7 mouse cellular contexts compared by ENCODE assay signal in the genomic region with DNA sequence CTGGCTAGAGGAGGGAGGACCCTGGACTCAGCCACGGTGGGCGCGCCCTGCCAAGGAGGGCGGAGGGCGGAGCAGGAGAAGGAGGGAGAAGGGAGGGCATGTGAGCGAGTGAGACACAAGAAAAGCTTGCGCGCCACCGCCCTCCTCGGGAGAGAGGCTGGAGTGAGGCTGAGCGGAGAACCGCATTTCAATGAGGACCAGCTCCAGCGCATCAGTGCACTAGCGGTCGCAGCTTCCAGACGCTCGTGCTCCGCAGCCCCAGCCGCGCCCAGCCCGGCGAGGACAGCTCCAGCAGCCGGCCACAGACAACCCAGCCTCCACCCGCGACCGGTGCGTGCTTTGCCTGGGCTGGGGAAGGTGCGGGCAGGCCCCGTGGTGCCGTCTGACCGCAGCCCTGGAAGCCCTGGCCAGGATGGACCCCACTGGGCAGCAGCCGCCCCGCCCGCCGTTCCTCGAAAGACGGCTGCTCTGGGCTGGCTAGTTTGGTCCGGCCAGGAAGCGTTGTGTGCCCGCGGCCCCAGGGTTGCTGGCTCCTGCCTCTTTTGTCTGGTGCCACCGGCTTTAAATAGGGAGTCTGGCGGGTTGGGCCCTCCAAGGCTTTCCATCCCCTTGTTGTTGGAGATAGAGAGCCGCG. TPM values are rescaled to one million over a fixed set of nuclear protein-coding genes. Genes with fewer than 3 reads are reported as not detected.
DNase-seq lines count a peak whose midpoint lies in the region; ATAC-seq lines count a peak whose summit lies in the region.

No protein-coding gene starts in this region.

- no peaks in the 10 kb centered on the region for H3K9me3 ChIP-seq in heart, embryonic 10.5 days
- no peaks in the 10 kb centered on the region for H3K9me3 ChIP-seq in kidney, embryonic 15.5 days (replicated peaks)
- H3K9me3 ChIP-seq in limb, embryonic 15.5 days: no peaks in the 10 kb centered on the region
- no peaks in the 10 kb centered on the region for H3K9me3 ChIP-seq in neural tube, embryonic 11.5 days (ENCODE audit: control insufficient read depth, low read length)

- H3K9ac ChIP-seq in kidney, embryonic 15.5 days: peak overlapping the region; percentile 66
- peak overlapping the region; percentile 71 for H3K9ac ChIP-seq in limb, embryonic 15.5 days
- peak overlapping the region; percentile 93 for H3K9ac ChIP-seq in neural tube, embryonic 11.5 days (ENCODE audit: low read length)

- peaks cover 36% of the 10 kb centered on the region for H3K27me3 ChIP-seq in heart, embryonic 10.5 days (ENCODE audit: insufficient read depth, poor library complexity, severe bottlenecking)
- peaks cover 22% of the 10 kb centered on the region for H3K27me3 ChIP-seq in kidney, embryonic 15.5 days
- 0 out of 2 replicates have a peak, but pooled peaks cover 3% of the 10 kb centered on the region for H3K27me3 ChIP-seq in limb, embryonic 15.5 days
- no peaks in the 10 kb centered on the region for H3K27me3 ChIP-seq in neural tube, embryonic 11.5 days (ENCODE audit: control insufficient read depth, insufficient read depth, low read length)

- under 1% methylated on average over 45 of the region's 45 CpGs for WGBS in heart, embryonic 10.5 days
- under 1% methylated on average over 44 of the region's 45 CpGs for WGBS in kidney, embryonic 15.5 days
- WGBS in limb, embryonic 15.5 days: under 1% methylated on average over 43 of the region's 45 CpGs
- under 1% methylated on average over 45 of the region's 45 CpGs for WGBS in neural tube, embryonic 11.5 days

- H3K4me2 ChIP-seq in kidney, embryonic 15.5 days: peak overlapping the region; percentile 95
- H3K4me2 ChIP-seq in limb, embryonic 15.5 days: peak overlapping the region; percentile 87
- H3K4me2 ChIP-seq in neural tube, embryonic 11.5 days (ENCODE audit: low read depth): peak overlapping the region; percentile 81

- no peaks in the 10 kb centered on the region for H3K4me1 ChIP-seq in brown adipose tissue, adult 24 weeks (ENCODE audit: control insufficient read depth, insufficient read depth, insufficient read length, low read length)
- H3K4me1 ChIP-seq in heart, embryonic 10.5 days: peaks cover 15% of the 10 kb centered on the region
- H3K4me1 ChIP-seq in kidney, embryonic 15.5 days: peaks cover 15% of the 10 kb centered on the region
- peaks cover 18% of the 10 kb centered on the region for H3K4me1 ChIP-seq in limb, embryonic 15.5 days
- peaks cover 11% of the 10 kb centered on the region for H3K4me1 ChIP-seq in neural tube, embryonic 11.5 days (ENCODE audit: control insufficient read depth, insufficient read depth, low read length)

- ATAC-seq in erythroid progenitor cell, adult 5-6 weeks (replicated peaks; ENCODE audit: low FRiP score, poor library complexity, severe bottlenecking): 0 out of 2 replicates have a peak, but pooled peaks have one; percentile 25
- ATAC-seq in kidney, embryonic 15.5 days (replicated peaks; ENCODE audit: low FRiP score): peak; percentile 96
- ATAC-seq in limb, embryonic 15.5 days (ENCODE audit: insufficient number of reproducible peaks, low FRiP score, low TSS enrichment, low read depth): peak; percentile 89
- ATAC-seq in neural tube, embryonic 11.5 days (ENCODE audit: insufficient read depth, low FRiP score, low TSS enrichment): peak; percentile 94

- H3K27ac ChIP-seq in brown adipose tissue, adult 24 weeks (replicated peaks; ENCODE audit: low read depth, low read length): 0 out of 2 replicates have a peak overlapping the region, but pooled peaks have one; percentile 10
- peak overlapping the region; percentile 75 for H3K27ac ChIP-seq in heart, embryonic 10.5 days
- H3K27ac ChIP-seq in kidney, embryonic 15.5 days: peak overlapping the region; percentile 52
- peak overlapping the region; percentile 85 for H3K27ac ChIP-seq in limb, embryonic 15.5 days
- H3K27ac ChIP-seq in neural tube, embryonic 11.5 days (ENCODE audit: low read depth, low read length): peak overlapping the region; percentile 94

- peak; percentile 83 for DNase-seq in heart, embryonic 10.5 days (ENCODE audit: low spot score)
- peak; percentile 92 for DNase-seq in neural tube, embryonic 11.5 days (ENCODE audit: low spot score)
- peak; percentile 31 for DNase-seq in urinary bladder, adult 2 months (ENCODE audit: low spot score)

- peak overlapping the region; percentile 42 for H3K4me3 ChIP-seq in brown adipose tissue, adult 24 weeks (ENCODE audit: insufficient read depth, low read depth, low read length)
- peak overlapping the region; percentile 74 for H3K4me3 ChIP-seq in heart, embryonic 10.5 days
- peak overlapping the region; percentile 68 for H3K4me3 ChIP-seq in kidney, embryonic 15.5 days (replicated peaks)
- H3K4me3 ChIP-seq in limb, embryonic 15.5 days: peak overlapping the region; percentile 68
- peak overlapping the region; percentile 72 for H3K4me3 ChIP-seq in neural tube, embryonic 11.5 days (ENCODE audit: low read depth, low read length)

- H3K36me3 ChIP-seq in heart, embryonic 10.5 days: no peaks in the 10 kb centered on the region
- H3K36me3 ChIP-seq in kidney, embryonic 15.5 days: no peaks in the 10 kb centered on the region
- 0 out of 2 replicates have a peak, but pooled peaks cover 5% of the 10 kb centered on the region for H3K36me3 ChIP-seq in limb, embryonic 15.5 days
- H3K36me3 ChIP-seq in neural tube, embryonic 11.5 days (ENCODE audit: control insufficient read depth, insufficient read depth, low read length): no peaks in the 10 kb centered on the region

RNA-seq across cellular contexts. Expression of a gene that starts 0.4 kb away (rescaled TPM):
- 1.5 and 2.6 TPM in 2 replicates for polyA plus RNA-seq in brown adipose tissue, adult 24 weeks (2012; ENCODE audit: insufficient read depth, insufficient read length, missing spikeins)
- total RNA-seq in erythroid progenitor cell, adult 5-6 weeks (2015; ENCODE audit: low replicate concordance): not detected in 2 replicates
- total RNA-seq in erythroid progenitor cell, adult 5-6 weeks (2017; ENCODE audit: low replicate concordance): not detected in 2 replicates
- 4.8 and 7.9 TPM in 2 replicates for polyA plus RNA-seq in heart, embryonic 10.5 days (2016; fragmentation: Nextera tagmentation; extraction: Ambion mirVana)
- 24.6 and 31.3 TPM in 2 replicates for polyA plus RNA-seq in kidney, embryonic 15.5 days (2015; fragmentation: Nextera tagmentation; extraction: Ambion mirVana)
- polyA plus RNA-seq in limb, embryonic 15.5 days (2015; fragmentation: Nextera tagmentation; extraction: Ambion mirVana): 70.1 and 88.5 TPM in 2 replicates
- 89.0 and 99.0 TPM in 2 replicates for polyA plus RNA-seq in neural tube, embryonic 11.5 days (2014; fragmentation: Nextera tagmentation; extraction: Ambion mirVana)
- polyA plus RNA-seq in urinary bladder, adult 2 months (2012; rRNA removed): 2.6 and 3.8 TPM in 2 replicates

Comparison
In these comparisons a context has a peak if more than half of its experiments do, and no peak if none do; other contexts are left out.
1. Peak in every context shown above with its lines: DNase-seq, ATAC-seq, H3K4me3 ChIP-seq and H3K27ac ChIP-seq.
2. H3K27ac ChIP-seq: peak in every context shown above with its lines; median percentile 94 in neural tube, embryonic 11.5 days; 85 in limb, embryonic 15.5 days; 75 in heart, embryonic 10.5 days; 52 in kidney, embryonic 15.5 days; 10 in brown adipose tissue, adult 24 weeks.
3. ATAC-seq: peak in every context shown above with its lines; median percentile 96 in kidney, embryonic 15.5 days; 94 in neural tube, embryonic 11.5 days; 89 in limb, embryonic 15.5 days; 25 in erythroid progenitor cell, adult 5-6 weeks.
4. DNase-seq: peak in every context shown above with its lines; median percentile 92 in neural tube, embryonic 11.5 days; 83 in heart, embryonic 10.5 days; 31 in urinary bladder, adult 2 months.